ENCODE assay signal across 9 mouse cellular contexts in the genomic region with DNA sequence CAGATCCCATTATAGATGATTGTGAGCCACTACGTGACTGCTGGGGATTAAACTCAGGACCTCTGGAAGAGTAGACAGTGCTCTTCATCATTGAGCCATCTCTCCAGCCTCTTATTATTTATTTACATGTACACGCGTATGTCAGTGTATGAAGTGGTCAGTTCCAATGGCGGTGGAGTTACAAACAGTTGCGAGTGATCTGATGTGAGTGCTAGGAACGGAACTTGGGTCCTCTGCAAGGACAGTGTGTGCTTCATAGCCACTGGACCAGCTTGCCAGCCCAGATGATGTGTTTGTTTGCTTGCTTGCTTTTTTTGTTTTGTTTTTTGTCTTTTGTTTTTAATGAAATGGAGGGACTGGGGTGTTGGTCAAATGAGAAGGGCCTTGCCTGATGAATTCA. TPM values are rescaled to one million over a fixed set of nuclear protein-coding genes. Genes with fewer than 3 reads are reported as not detected.
DNase-seq lines count a peak whose midpoint lies in the region; ATAC-seq and TF ChIP-seq lines count a peak whose summit lies in the region.
"Had no signal": no experiment of that assay in that cellular context is flagged by ENCODE, and none has a peak within 500 bp of the region (broad histone marks: within the 10 kb centered on the region; RNA-seq: fewer than 3 reads in every experiment).

No protein-coding gene starts in this region.

- peak; percentile 91 for DNase-seq in heart, adult 11 months
- DNase-seq in heart, adult 8-10 months (ENCODE audit: low spot score): no peak
- DNase-seq in liver, adult 2 months (ENCODE audit: extremely low read depth, low read depth, low spot score): no peak
- no peak for DNase-seq in liver
- DNase-seq in liver, embryonic 11.5 days (ENCODE audit: low spot score): no peak
- no peak for DNase-seq in thymus, postnatal 25 days
- DNase-seq in T-cell, adult 2 months (ENCODE audit: low spot score): no peak

- WGBS in liver, adult 2 months: 98% methylated on average over 6 of the region's 6 CpGs
- WGBS in liver, embryonic 11.5 days: 95% methylated on average over 6 of the region's 6 CpGs
- WGBS in olfactory bulb, adult 2 months: 92% methylated on average over 6 of the region's 6 CpGs

- peaks cover 10% of the 10 kb centered on the region for H3K36me3 ChIP-seq in liver, adult 2 months (ENCODE audit: control insufficient read depth, insufficient read depth, low read length)
- peaks cover 13% of the 10 kb centered on the region for H3K36me3 ChIP-seq in liver, embryonic 11.5 days (ENCODE audit: control insufficient read depth, insufficient read depth, low read length)

- no peaks in the 10 kb centered on the region for H3K79me2 ChIP-seq in liver, adult 2 months (ENCODE audit: control insufficient read depth, insufficient read depth, low read length)

- no peak overlapping the region for H3K4me3 ChIP-seq in liver, adult 2 months (ENCODE audit: insufficient read depth, low read depth, low read length)
- no peak overlapping the region for H3K4me3 ChIP-seq in liver, embryonic 11.5 days (ENCODE audit: low read depth, low read length)
- no peak overlapping the region for H3K4me3 ChIP-seq in olfactory bulb, adult 2 months (ENCODE audit: insufficient read depth, low read depth, low read length)

- H3K27ac ChIP-seq in liver, adult 2 months (replicated peaks; ENCODE audit: insufficient read depth, low read depth, low read length): peak overlapping the region; percentile 13; the same call in 1 of the 2 replicates
- H3K27ac ChIP-seq in liver, embryonic 11.5 days (ENCODE audit: low read depth, low read length): no peak overlapping the region
- peak overlapping the region; percentile 66; the same call in 1 of the 2 replicates for H3K27ac ChIP-seq in olfactory bulb, adult 2 months (ENCODE audit: insufficient read depth, low read depth, low read length)

- peak overlapping the region; percentile 55 for H3K4me2 ChIP-seq in liver, embryonic 11.5 days

- no peak for ATAC-seq in liver, embryonic 11.5 days (replicated peaks; ENCODE audit: low FRiP score)

- no peak for TF ChIP-seq CTCF in liver, adult 2 months (IDR thresholded peaks at IDR 0.05; ENCODE audit: low read depth, low read length)
- no peak for TF ChIP-seq CTCF in olfactory bulb, adult 2 months (IDR thresholded peaks at IDR 0.05; ENCODE audit: insufficient read depth, low read depth, low read length)

- H3K9me3 ChIP-seq in liver, embryonic 11.5 days (ENCODE audit: control insufficient read depth, low read length): no peaks in the 10 kb centered on the region
- H3K9me3 ChIP-seq: lung, embryonic 15.5 days had no signal

- H3K27me3 ChIP-seq in liver, adult 2 months (ENCODE audit: control insufficient read depth, insufficient read depth, low read length): no peaks in the 10 kb centered on the region
- no peaks in the 10 kb centered on the region for H3K27me3 ChIP-seq in liver, embryonic 11.5 days (replicated peaks; ENCODE audit: control insufficient read depth, insufficient read depth, low read length)
- H3K27me3 ChIP-seq: lung, embryonic 15.5 days had no signal

- TF ChIP-seq POLR2A in liver, adult 2 months (IDR thresholded peaks at IDR 0.05; ENCODE audit: extremely low read depth, insufficient read depth, low read length): no peak
- TF ChIP-seq POLR2A in olfactory bulb, adult 2 months (IDR thresholded peaks at IDR 0.05; ENCODE audit: insufficient read depth, low read depth, low read length): no peak

- peaks cover 4% of the 10 kb centered on the region; the same call in 1 of the 2 replicates for H3K4me1 ChIP-seq in liver, adult 2 months (ENCODE audit: control insufficient read depth, insufficient read depth, low read length)
- no peaks in the 10 kb centered on the region for H3K4me1 ChIP-seq in liver, embryonic 11.5 days (replicated peaks; ENCODE audit: control insufficient read depth, insufficient read depth, low read length)
- peaks cover 7% of the 10 kb centered on the region for H3K4me1 ChIP-seq in olfactory bulb, adult 2 months (ENCODE audit: control insufficient read depth, insufficient read depth, low read length)

- no peak overlapping the region for H3K9ac ChIP-seq in liver, adult 2 months (ENCODE audit: low read depth, low read length)
- H3K9ac ChIP-seq in liver, embryonic 11.5 days (ENCODE audit: low read depth, low read length): no peak overlapping the region
- H3K9ac ChIP-seq: lung, embryonic 15.5 days had no signal

RNA-seq across cellular contexts. Expression of a gene that starts 0.8 kb away (rescaled TPM):
- total RNA-seq in heart, adult 8-10 months (2022): 10 to 100 TPM in 3 of 4 experiments, 1 to 10 TPM in 1; 8.3 to 15.9 (median 12.6) TPM
- 20.7 and 36.2 TPM in 2 replicates for total RNA-seq in liver, adult 2 months (2014; rRNA removed)
- 73.7 and 83.2 TPM in 2 replicates for polyA plus RNA-seq in liver, adult 2 months (2012; rRNA removed)
- polyA plus RNA-seq in liver, embryonic 11.5 days (2014; fragmentation: Nextera tagmentation; extraction: Ambion mirVana): 315 and 317 TPM in 2 replicates
- not detected in 2 replicates for polyA plus RNA-seq in olfactory bulb, adult 2 months (2012; ENCODE audit: insufficient read depth, insufficient read length, low replicate concordance, missing spikeins)

RNA-seq across cellular contexts. Expression of a gene that starts 1.1 kb away (rescaled TPM):
- 10 to 100 TPM; 11.7 to 17.8 (median 12.5) TPM for total RNA-seq in heart, adult 8-10 months (2022)
- 46.7 and 64.4 TPM in 2 replicates for total RNA-seq in liver, adult 2 months (2014; rRNA removed)
- polyA plus RNA-seq in liver, adult 2 months (2012; rRNA removed): 36.2 and 37.6 TPM in 2 replicates
- polyA plus RNA-seq in liver, embryonic 11.5 days (2014; fragmentation: Nextera tagmentation; extraction: Ambion mirVana): 393 TPM in 2 replicates
- polyA plus RNA-seq in olfactory bulb, adult 2 months (2012; ENCODE audit: insufficient read depth, insufficient read length, low replicate concordance, missing spikeins): not detected in 2 replicates

RNA-seq across cellular contexts. Expression of a gene that starts 13.1 kb away (rescaled TPM):
- total RNA-seq in heart, adult 8-10 months (2022): 1,000 to 10,000 TPM; 1,051 to 1,128 (median 1,108) TPM
- total RNA-seq in liver, adult 2 months (2014; rRNA removed): 363 and 370 TPM in 2 replicates
- 153 and 184 TPM in 2 replicates for polyA plus RNA-seq in liver, adult 2 months (2012; rRNA removed)
- polyA plus RNA-seq in liver, embryonic 11.5 days (2014; fragmentation: Nextera tagmentation; extraction: Ambion mirVana): 112 and 142 TPM in 2 replicates
- not detected in 2 replicates for polyA plus RNA-seq in olfactory bulb, adult 2 months (2012; ENCODE audit: insufficient read depth, insufficient read length, low replicate concordance, missing spikeins)

RNA-seq across cellular contexts. Expression of a gene that starts 26.7 kb away (rescaled TPM):
- total RNA-seq in heart, adult 8-10 months (2022): 100 to 1,000 TPM; 141 to 155 (median 148) TPM
- total RNA-seq in liver, adult 2 months (2014; rRNA removed): 52.4 and 58.5 TPM in 2 replicates
- 9.8 and 12.2 TPM in 2 replicates for polyA plus RNA-seq in liver, adult 2 months (2012; rRNA removed)
- polyA plus RNA-seq in liver, embryonic 11.5 days (2014; fragmentation: Nextera tagmentation; extraction: Ambion mirVana): 19.5 and 24.6 TPM in 2 replicates
- 93.3 and 117 TPM in 2 replicates for polyA plus RNA-seq in olfactory bulb, adult 2 months (2012; ENCODE audit: insufficient read depth, insufficient read length, low replicate concordance, missing spikeins)

Comparison
In these comparisons a context has a peak if more than half of its experiments do, and no peak if none do; other contexts are left out.
1. RNA of a gene that starts 1.1 kb away (polyA plus RNA-seq): 393 TPM in liver, embryonic 11.5 days and 36.2 to 37.6 TPM in liver, adult 2 months; not detected in olfactory bulb, adult 2 months; every median in the first group is over 10 times any median in the second.
2. RNA of a gene that starts 13.1 kb away (polyA plus RNA-seq): 153 to 184 TPM in liver, adult 2 months and 112 to 142 TPM in liver, embryonic 11.5 days; not detected in olfactory bulb, adult 2 months; every median in the first group is over 100 times any median in the second.